23 mouse cellular contexts compared by ENCODE assay signal in genomic region chr1:91543974-91544373, GRCm38 (mm10). TPM values are rescaled to one million over a fixed set of nuclear protein-coding genes. Genes with fewer than 3 reads are reported as not detected.
DNase-seq lines count a peak whose midpoint lies in the region; ATAC-seq and TF ChIP-seq lines count a peak whose summit lies in the region.
"Had no signal": no experiment of that assay in that cellular context is flagged by ENCODE, and none has a peak within 500 bp of the region (broad histone marks: within the 10 kb centered on the region; RNA-seq: fewer than 3 reads in every experiment).

No protein-coding gene starts in this region.

- no peak overlapping the region for H3K4me3 ChIP-seq in heart, adult 2 months
- H3K4me3 ChIP-seq in MEL (ENCODE audit: control insufficient read depth in 1 of 2, insufficient read depth in 1 of 2, low read depth in 2 of 2, low read length in 2 of 2) = no peak overlapping the region
- peak overlapping the region; percentile 85 for H3K4me3 ChIP-seq in erythroblast, embryonic 14.5 days (replicated peaks)
- peak overlapping the region; percentile 35 to 49; a peak in 3 of 4 replicates for H3K4me3 ChIP-seq in liver, embryonic 14.5 days (ENCODE audit: insufficient read depth in 1 of 2, low read depth in 2 of 2, low read length in 2 of 2)
- no peak overlapping the region for H3K4me3 ChIP-seq in midbrain, embryonic 13.5 days (replicated peaks)
- H3K4me3 ChIP-seq: forebrain, embryonic 12.5 days; heart, embryonic 15.5 days; hindbrain, embryonic 15.5 days; intestine, embryonic 15.5 days; limb, embryonic 15.5 days; neural tube, embryonic 15.5 days had no signal

- ATAC-seq in liver, embryonic 14.5 days (ENCODE audit: insufficient read depth) = no peak
- ATAC-seq in midbrain, embryonic 13.5 days = no peak
- ATAC-seq: intestine, embryonic 15.5 days; Patski had no signal

- H3K27ac ChIP-seq in heart, adult 2 months = no peak overlapping the region
- no peak overlapping the region for H3K27ac ChIP-seq in MEL (ENCODE audit: control insufficient read depth, low read depth, low read length)
- peak overlapping the region; percentile 93 for H3K27ac ChIP-seq in liver, embryonic 14.5 days
- H3K27ac ChIP-seq in midbrain, embryonic 13.5 days = no peak overlapping the region
- H3K27ac ChIP-seq: forebrain, embryonic 12.5 days; heart, embryonic 15.5 days; hindbrain, embryonic 15.5 days; intestine, embryonic 15.5 days; limb, embryonic 15.5 days; macrophage; neural tube, embryonic 15.5 days had no signal

- DNase-seq in heart, adult 11 months = peak; percentile 90
- DNase-seq in heart, adult 2 months = no peak
- DNase-seq in MEL (ENCODE audit: low read depth, low spot score) = peak; percentile 35
- DNase-seq in liver, embryonic 14.5 days (ENCODE audit: low read depth in 3 of 3, low spot score in 3 of 3) = peak in 1 of 3 experiments; percentile 44
- DNase-seq in ovary, postnatal 10 days (ENCODE audit: low spot score) = no peak
- DNase-seq in cerebellum, postnatal 14 days = no peak
- DNase-seq: adrenal gland, postnatal 36 days; cerebellum, adult 18-20 months; gastrocnemius, postnatal 36 days; kidney, adult 9 months; kidney, postnatal 14 days; left cerebral cortex, postnatal 4 days had no signal

- no peak for TF ChIP-seq EP300 in heart, adult 2 months (IDR thresholded peaks at IDR 0.05; ENCODE audit: insufficient read depth, low read depth, low read length)
- no peak for TF ChIP-seq EP300 in MEL (IDR thresholded peaks at IDR 0.05; ENCODE audit: low read depth in 1 of 2, low read length in 2 of 2)
- TF ChIP-seq EP300 in liver, embryonic 14.5 days (IDR thresholded peaks at IDR 0.05; ENCODE audit: low read depth) = no peak

- H3K79me2 ChIP-seq in heart, adult 2 months (replicated peaks; ENCODE audit: control insufficient read depth, insufficient read depth, low read length) = no peaks in the 10 kb centered on the region
- H3K79me2 ChIP-seq in MEL (ENCODE audit: control insufficient read depth, insufficient read depth, low read length, poor library complexity) = peaks cover 25% of the 10 kb centered on the region

- H3K9me3 ChIP-seq in MEL (replicated peaks; ENCODE audit: insufficient read depth, low read length) = no peaks in the 10 kb centered on the region
- H3K9me3 ChIP-seq in erythroblast, embryonic 14.5 days (ENCODE audit: control insufficient read depth, low read length) = no peaks in the 10 kb centered on the region
- no peaks in the 10 kb centered on the region for H3K9me3 ChIP-seq in liver, embryonic 14.5 days (ENCODE audit: control insufficient read depth, low read length)
- H3K9me3 ChIP-seq in midbrain, embryonic 13.5 days = no peaks in the 10 kb centered on the region
- H3K9me3 ChIP-seq: forebrain, embryonic 12.5 days; heart, embryonic 15.5 days; hindbrain, embryonic 15.5 days; intestine, embryonic 15.5 days; limb, embryonic 15.5 days; neural tube, embryonic 15.5 days had no signal

- H3K27me3 ChIP-seq in heart, adult 2 months (ENCODE audit: control insufficient read depth, insufficient read depth, low read length) = no peaks in the 10 kb centered on the region
- no peaks in the 10 kb centered on the region for H3K27me3 ChIP-seq in MEL (ENCODE audit: control insufficient read depth in 1 of 2, insufficient read depth in 2 of 2, low read length in 2 of 2)
- no peaks in the 10 kb centered on the region for H3K27me3 ChIP-seq in erythroblast, embryonic 14.5 days (ENCODE audit: control insufficient read depth)
- no peaks in the 10 kb centered on the region for H3K27me3 ChIP-seq in liver, embryonic 14.5 days (ENCODE audit: control insufficient read depth, insufficient read depth, low read length)
- H3K27me3 ChIP-seq in midbrain, embryonic 13.5 days = peaks cover 9% of the 10 kb centered on the region
- H3K27me3 ChIP-seq: intestine, embryonic 15.5 days; neural tube, embryonic 15.5 days; Patski had no signal

- no peak for TF ChIP-seq POLR2A in heart, adult 2 months (IDR thresholded peaks at IDR 0.05; ENCODE audit: insufficient read depth, low read depth, low read length)
- no peak for TF ChIP-seq POLR2A in MEL (IDR thresholded peaks at IDR 0.05; ENCODE audit: control insufficient read depth in 1 of 2, insufficient read depth in 1 of 2, low read depth in 1 of 2, low read length in 2 of 2, poor library complexity in 1 of 2)

- 0 out of 2 replicates have a peak, but pooled peaks cover 1% of the 10 kb centered on the region for H3K4me1 ChIP-seq in heart, adult 2 months (ENCODE audit: control insufficient read depth, insufficient read depth, low read length)
- H3K4me1 ChIP-seq in MEL (ENCODE audit: control insufficient read depth in 1 of 2, insufficient read depth in 2 of 2, low read length in 2 of 2) = peaks cover 23 to 30% of the 10 kb centered on the region in 2 experiments
- peaks cover 85% of the 10 kb centered on the region for H3K4me1 ChIP-seq in erythroblast, embryonic 14.5 days (ENCODE audit: control insufficient read depth)
- peaks cover 48 to 54% of the 10 kb centered on the region in 2 experiments for H3K4me1 ChIP-seq in liver, embryonic 14.5 days (replicated peaks; ENCODE audit: control insufficient read depth in 2 of 2, insufficient read depth in 2 of 2, low read length in 1 of 2)
- H3K4me1 ChIP-seq in midbrain, embryonic 13.5 days (replicated peaks) = peaks cover 40% of the 10 kb centered on the region

- no peak for TF ChIP-seq CTCF in heart, adult 2 months (IDR thresholded peaks at IDR 0.05)
- TF ChIP-seq CTCF in MEL (IDR thresholded peaks at IDR 0.05 in 2 of 3, conservative IDR thresholded peaks at IDR 0.05 in 1 of 3; ENCODE audit: control insufficient read depth in 1 of 3, insufficient read depth in 1 of 3, low read depth in 2 of 3, low read length in 3 of 3, poor library complexity in 1 of 3, severe bottlenecking in 1 of 3) = no peak
- TF ChIP-seq CTCF in liver, embryonic 14.5 days (IDR thresholded peaks at IDR 0.05; ENCODE audit: low read depth) = peak; percentile 63

- H3K9ac ChIP-seq in heart, adult 2 months (ENCODE audit: low read depth, low read length) = no peak overlapping the region
- H3K9ac ChIP-seq in MEL (ENCODE audit: control insufficient read depth, low read depth, low read length, poor library complexity, severe bottlenecking) = no peak overlapping the region
- peak overlapping the region; percentile 58 for H3K9ac ChIP-seq in liver, embryonic 14.5 days (replicated peaks)
- no peak overlapping the region for H3K9ac ChIP-seq in midbrain, embryonic 13.5 days (replicated peaks)
- H3K9ac ChIP-seq: forebrain, embryonic 12.5 days; heart, embryonic 15.5 days; hindbrain, embryonic 15.5 days; intestine, embryonic 15.5 days; limb, embryonic 15.5 days; neural tube, embryonic 15.5 days had no signal

- WGBS in heart, adult 2 months = 70% methylated on average over 4 of the region's 4 CpGs
- WGBS in liver, embryonic 14.5 days (ENCODE audit: insufficient replicate concordance) = 45% methylated on average over 4 of the region's 4 CpGs
- 91% methylated on average over 4 of the region's 4 CpGs for WGBS in midbrain, embryonic 13.5 days

- intact Hi-C loops in heart, adult 2 months (cut with DNase I) = no loop called here

- no peaks in the 10 kb centered on the region for H3K36me3 ChIP-seq in heart, adult 2 months (ENCODE audit: control insufficient read depth, insufficient read depth, low read length)
- H3K36me3 ChIP-seq in MEL (ENCODE audit: control insufficient read depth in 1 of 2, insufficient read depth in 2 of 2, low read length in 2 of 2) = peaks cover 22 to 29% of the 10 kb centered on the region in 2 experiments
- peaks cover 74% of the 10 kb centered on the region for H3K36me3 ChIP-seq in erythroblast, embryonic 14.5 days (ENCODE audit: control insufficient read depth)
- H3K36me3 ChIP-seq in liver, embryonic 14.5 days (replicated peaks; ENCODE audit: control insufficient read depth, insufficient read depth, low read depth) = peaks cover 43% of the 10 kb centered on the region
- H3K36me3 ChIP-seq in midbrain, embryonic 13.5 days = peaks cover 35% of the 10 kb centered on the region

- no peak for TF ChIP-seq RAD21 in MEL (IDR thresholded peaks at IDR 0.05; ENCODE audit: low read depth, low read length)

- peak overlapping the region; percentile 72 for H3K4me2 ChIP-seq in liver, embryonic 14.5 days (ENCODE audit: low read depth)
- H3K4me2 ChIP-seq in midbrain, embryonic 13.5 days (replicated peaks) = no peak overlapping the region
- H3K4me2 ChIP-seq: forebrain, embryonic 12.5 days; heart, embryonic 15.5 days; hindbrain, embryonic 15.5 days; intestine, embryonic 15.5 days; limb, embryonic 15.5 days; midbrain, embryonic 11.5 days; neural tube, embryonic 15.5 days had no signal

TF ChIP-seq in MEL, 35 proteins besides CTCF, POLR2A, EP300 and RAD21:
- TF ChIP-seq TCF12 (IDR thresholded peaks at IDR 0.05; ENCODE audit: low read depth, low read length) = no peak
- no peak for TF ChIP-seq SIN3A (IDR thresholded peaks at IDR 0.05; ENCODE audit: low read length)
- TF ChIP-seq E2F4 (IDR thresholded peaks at IDR 0.05; ENCODE audit: borderline replicate concordance, low read depth, low read length) = no peak
- TF ChIP-seq MAFK (IDR thresholded peaks at IDR 0.05; ENCODE audit: borderline replicate concordance, low read depth, low read length) = no peak
- TF ChIP-seq GATA1 (IDR thresholded peaks at IDR 0.05; ENCODE audit: low read depth, low read length) = peak; percentile 41; the same call in 1 of the 2 replicates

RNA-seq across cellular contexts. Expression of gene Asb1, which starts 3.6 kb away (rescaled TPM):
- 10 to 100 TPM; 17.9 to 19.4 TPM for total RNA-seq in heart, adult 2 months (2021)
- polyA plus RNA-seq in heart, adult 2 months (2012; rRNA removed) = 8.1 and 13.1 TPM in 2 replicates
- 38.4 and 41.3 TPM in 2 replicates for total RNA-seq in MEL (2012; rRNA removed)
- 10 to 100 TPM in 1 of 2 experiments, not detected in 1; 37.9 TPM for polyA plus RNA-seq in MEL (2012; ENCODE audit: insufficient read depth in 1 of 2, insufficient read length in 2 of 2, low read depth in 1 of 2, low replicate concordance in 2 of 2, missing spikeins in 1 of 2)
- 0.63 and 3.0 TPM in 2 replicates for polyA plus RNA-seq in erythroblast, embryonic 14.5 days (2012)
- 9.4 and 10.4 TPM in 2 replicates for polyA plus RNA-seq in liver, embryonic 14.5 days (2012; rRNA removed)
- polyA plus RNA-seq in liver, embryonic 14.5 days (2014; fragmentation: Nextera tagmentation; extraction: Ambion mirVana) = 12.6 and 15.8 TPM in 2 replicates
- 10.9 TPM in 2 replicates for polyA plus RNA-seq in midbrain, embryonic 13.5 days (2015; fragmentation: Nextera tagmentation; extraction: Ambion mirVana)

RNA-seq across cellular contexts. Expression of gene Traf3ip1, which starts 49.5 kb away (rescaled TPM):
- 1 to 10 TPM; 5.0 to 5.1 TPM for total RNA-seq in heart, adult 2 months (2021)
- 5.0 and 5.3 TPM in 2 replicates for polyA plus RNA-seq in heart, adult 2 months (2012; rRNA removed)
- total RNA-seq in MEL (2012; rRNA removed) = 12.0 and 13.6 TPM in 2 replicates
- 10 to 100 TPM in 1 of 2 experiments, not detected in 1; 19.6 TPM for polyA plus RNA-seq in MEL (2012; ENCODE audit: insufficient read depth in 1 of 2, insufficient read length in 2 of 2, low read depth in 1 of 2, low replicate concordance in 2 of 2, missing spikeins in 1 of 2)
- 0.40 and 0.45 TPM in 2 replicates for polyA plus RNA-seq in erythroblast, embryonic 14.5 days (2012)
- polyA plus RNA-seq in liver, embryonic 14.5 days (2012; rRNA removed) = 2.4 and 4.1 TPM in 2 replicates
- 1.3 TPM in 2 replicates for polyA plus RNA-seq in liver, embryonic 14.5 days (2014; fragmentation: Nextera tagmentation; extraction: Ambion mirVana)
- 10.8 and 11.3 TPM in 2 replicates for polyA plus RNA-seq in midbrain, embryonic 13.5 days (2015; fragmentation: Nextera tagmentation; extraction: Ambion mirVana)

Comparison
In these comparisons a context has a peak if more than half of its experiments do, and no peak if none do; other contexts are left out.
1. DNase-seq: peak in heart, adult 11 months (single experiment) and MEL (single experiment); none in heart, adult 2 months (0 of 2), ovary, postnatal 10 days (single experiment) and cerebellum, postnatal 14 days (0 of 2).
2. H3K4me3 ChIP-seq: peak in erythroblast, embryonic 14.5 days (single experiment) and liver, embryonic 14.5 days (2 of 2); none in heart, adult 2 months (single experiment), MEL (0 of 2) and midbrain, embryonic 13.5 days (single experiment).